Mouse (Mus musculus) forebrain, postnatal 0 days (tissue): ENCODE results near the gene Nt5c3. TPM values are rescaled to one million over a fixed set of nuclear protein-coding genes. Genes with fewer than 3 reads are reported as not detected.

Experiments
- ATAC-seq: fragments of 200-750 bp; cut with Nextera tagmentation; 2 replicates; pipeline ENCODE4 v1.8.0; 2017; ENCODE audit warnings: mild to moderate bottlenecking, moderate library complexity
- DNase-seq: peaks from one replicate; pipeline ENCODE4 v3.0.0-alpha.2; 2015
- H3K27ac ChIP-seq: fragments of 300-500 bp; sonication (generic); 2 replicates; pipeline ENCODE4 v1.5.1; 2014; ENCODE audit warnings: low read depth, mild to moderate bottlenecking, antibody characterized with exemption, low read length, moderate library complexity, mixed read lengths
- H3K27me3 ChIP-seq: fragments of 300-500 bp; sonication (generic); 2 replicates; pipeline ENCODE4 v1.6.1; 2014; ENCODE audit warnings: mild to moderate bottlenecking, low read length, mixed read lengths; ENCODE audit not compliant: insufficient read depth
- H3K36me3 ChIP-seq: fragments of 300-500 bp; sonication (generic); 2 replicates; pipeline ENCODE4 v1.6.1; 2014; ENCODE audit warnings: mild to moderate bottlenecking, moderate library complexity; ENCODE audit not compliant: insufficient read depth
- H3K4me1 ChIP-seq: fragments of 300-500 bp; sonication (generic); 2 replicates; pipeline ENCODE4 v1.6.1; 2014; ENCODE audit warnings: antibody characterized with exemption; ENCODE audit not compliant: insufficient read depth
- H3K4me2 ChIP-seq: fragments of 300-500 bp; sonication (generic); 2 replicates; pipeline ENCODE4 v1.6.1; 2014; ENCODE audit warnings: low read depth, mild to moderate bottlenecking, moderate library complexity
- H3K4me3 ChIP-seq: fragments of 300-500 bp; sonication (generic); 2 replicates; pipeline ENCODE4 v1.5.1; 2014; ENCODE audit warnings: low read depth, low read length, mixed read lengths
- H3K9ac ChIP-seq: fragments of 300-500 bp; sonication (generic); 2 replicates; pipeline ENCODE4 v1.6.1; 2014; ENCODE audit warnings: mild to moderate bottlenecking
- H3K9me3 ChIP-seq: fragments of 300-500 bp; sonication (generic); 2 replicates; pipeline ENCODE4 v1.6.1; 2016; ENCODE audit warnings: low read length
- CTCF ChIP-seq: sonication (generic); IDR thresholded peaks from 2 replicates; pipeline ENCODE4 v1.5.1; 2016; ENCODE audit warnings: antibody characterized with exemption, control low read depth, low read depth
- WGBS: fragments of 180-500 bp; shearing (Covaris S2); extraction: QIAGEN DNeasy Blood & Tissue Kit; methylation state at CpG from one replicate; pipeline ENCODE4 v1.1.7; 2014; 5-methylcytosine and 5-hydroxymethylcytosine counted together
- polyA plus RNA-seq: library from polyadenylated mRNA; unstranded; fragments of >200 nt; fragmentation: Nextera tagmentation; extraction: Ambion mirVana; gene quantifications from 2 replicates; pipeline ENCODE4 v1.2.1, GENCODE M21; 2015
- total RNA-seq: library from RNA; depleted of rRNA; stranded (reverse); fragments of >200 nt; gene quantifications from 2 replicates; pipeline ENCODE4 v1.2.3, GENCODE M21; 2014

Gene Nt5c3
- total and polyA plus RNA-seq, 2 experiments from 2014 or later = 119 to 197 TPM

- no peak overlapping the region for H3K27ac ChIP-seq
- no peak overlapping the region for H3K4me2 ChIP-seq
- 96% methylated on average over 8 of the region's 8 CpGs for WGBS
- H3K9ac ChIP-seq = no peak overlapping the region
- no peak overlapping the region for H3K4me3 ChIP-seq
- TF ChIP-seq CTCF = no peak
- H3K4me1 ChIP-seq = no peaks in the 10 kb centered on the region
- no peaks in the 10 kb centered on the region for H3K36me3 ChIP-seq
- H3K9me3 ChIP-seq = no peaks in the 10 kb centered on the region
- ATAC-seq (no peak), DNase-seq (no peak)
- no peaks in the 10 kb centered on the region for H3K27me3 ChIP-seq
These were observed 63.4 kb downstream of the Nt5c3 start for GRCm38 (mm10) chr6:56860205-56860848.

GRCm38 (mm10) chr6:56856748-56857147, 67.0 kb downstream of the Nt5c3 start:
- no peak overlapping the region for H3K9ac ChIP-seq
- H3K36me3 ChIP-seq = no peaks in the 10 kb centered on the region
- 46% methylated on average over 5 of the region's 5 CpGs for WGBS
- no peak for ATAC-seq
- H3K27ac ChIP-seq = no peak overlapping the region
- TF ChIP-seq CTCF = no peak
- no peak overlapping the region for H3K4me2 ChIP-seq
- no peaks in the 10 kb centered on the region for H3K27me3 ChIP-seq
- H3K4me3 ChIP-seq = no peak overlapping the region
- H3K9me3 ChIP-seq = no peaks in the 10 kb centered on the region
- DNase-seq = no peak
- no peaks in the 10 kb centered on the region for H3K4me1 ChIP-seq

GRCm38 (mm10) chr6:56854803-56855202, 68.9 kb downstream of the Nt5c3 start:
- Histone ChIP-seq H3K36me3 (no peaks in the 10 kb centered on the region), H3K9ac (no peak overlapping the region), H3K4me2 (no peak overlapping the region), H3K27me3 (no peaks in the 10 kb centered on the region), H3K4me1 (no peaks in the 10 kb centered on the region), H3K4me3 (no peak overlapping the region), H3K27ac (no peak overlapping the region), H3K9me3 (no peaks in the 10 kb centered on the region)
- TF ChIP-seq CTCF = no peak
- WGBS = 94% methylated on average over 8 of the region's 8 CpGs
- no peak for ATAC-seq
- no peak for DNase-seq

- 73% methylated on average over 7 of the region's 7 CpGs for WGBS
- Histone ChIP-seq H3K4me3 (no peak overlapping the region), H3K27me3 (no peaks in the 10 kb centered on the region)
These were observed 73.4 kb downstream of the Nt5c3 start for GRCm38 (mm10) chr6:56850315-56850714.

GRCm38 (mm10) chr6:56848974-56849373, 74.8 kb downstream of the Nt5c3 start:
- no peaks in the 10 kb centered on the region for H3K9me3 ChIP-seq
- ATAC-seq = no peak
- no peak for TF ChIP-seq CTCF
- WGBS = 79% methylated on average over 3 of the region's 3 CpGs
- H3K4me1 ChIP-seq = no peaks in the 10 kb centered on the region
- no peak overlapping the region for H3K27ac ChIP-seq
- H3K9ac ChIP-seq = no peak overlapping the region
- no peak overlapping the region for H3K4me2 ChIP-seq
- H3K27me3 ChIP-seq = no peaks in the 10 kb centered on the region
- DNase-seq = no peak
- no peak overlapping the region for H3K4me3 ChIP-seq
- H3K36me3 ChIP-seq = no peaks in the 10 kb centered on the region

More at GRCm38 (mm10) chr6:56850315-56850714, 73.4 kb downstream of the Nt5c3 start:
- Histone ChIP-seq H3K4me1 (no peaks in the 10 kb centered on the region), H3K9ac (no peak overlapping the region), H3K36me3 (no peaks in the 10 kb centered on the region), H3K4me2 (no peak overlapping the region), H3K9me3 (no peaks in the 10 kb centered on the region), H3K27ac (no peak overlapping the region)
- TF ChIP-seq CTCF = 0 out of 2 replicates have a peak, but pooled peaks have one; percentile 32
- ATAC-seq (no peak), DNase-seq (no peak)

GRCm38 (mm10) chr6:56844365-56844764, 79.4 kb downstream of the Nt5c3 start:
- WGBS = 97% methylated on average over 2 of the region's 2 CpGs
- DNase-seq (no peak), ATAC-seq (no peak)
- no peak for TF ChIP-seq CTCF
- H3K27me3 ChIP-seq = no peaks in the 10 kb centered on the region
- H3K9me3 ChIP-seq = no peaks in the 10 kb centered on the region
- no peak overlapping the region for H3K9ac ChIP-seq
- no peaks in the 10 kb centered on the region for H3K36me3 ChIP-seq
- no peak overlapping the region for H3K4me2 ChIP-seq
- no peak overlapping the region for H3K4me3 ChIP-seq
- no peak overlapping the region for H3K27ac ChIP-seq
- H3K4me1 ChIP-seq = no peaks in the 10 kb centered on the region

GRCm38 (mm10) chr6:56843229-56843628, 80.5 kb downstream of the Nt5c3 start:
- Histone ChIP-seq H3K27ac (no peak overlapping the region), H3K4me1 (no peaks in the 10 kb centered on the region), H3K27me3 (no peaks in the 10 kb centered on the region), H3K4me2 (no peak overlapping the region), H3K9ac (no peak overlapping the region), H3K9me3 (no peaks in the 10 kb centered on the region), H3K4me3 (no peak overlapping the region), H3K36me3 (no peaks in the 10 kb centered on the region)
- DNase-seq = no peak
- 79% methylated on average over 3 of the region's 3 CpGs for WGBS
- ATAC-seq = peak; percentile 58; the same call in 1 of the 2 replicates
- no peak for TF ChIP-seq CTCF
